Mouse (Mus musculus): ENCODE results near the gene Fam71b.
A peak's percentile ranks its signal among the peaks of the same experiment; 100 is the strongest.
"Not testable (repeated sequence)": the region's sequence is repeated elsewhere in the genome, so short reads cannot be mapped to it uniquely, and the experiment has no call there.

Gene Fam71b

DNA sequence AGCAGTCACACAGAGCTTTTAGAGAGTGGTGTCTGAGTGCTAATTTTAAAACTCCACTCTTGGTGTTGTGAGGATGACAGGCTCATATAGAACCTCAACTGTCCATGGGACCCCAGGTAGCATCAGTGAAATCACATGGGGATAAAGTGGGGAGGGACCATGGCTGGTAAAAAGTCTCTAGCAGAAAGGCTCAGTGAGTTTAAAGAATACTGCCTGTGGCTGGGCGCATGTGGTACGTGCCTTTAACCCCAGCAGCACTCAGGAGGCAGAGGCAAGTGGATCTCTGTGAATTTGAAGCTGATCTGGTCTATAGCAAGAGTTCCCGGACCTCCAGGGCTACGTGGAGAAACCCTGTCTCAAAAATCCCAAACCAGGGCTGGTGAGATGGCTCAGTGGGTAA lies 13.9 kb upstream of the Fam71b start:
- no peak for DNase-seq (ENCODE audit: low read depth, low spot score)

- DNase-seq (ENCODE audit: low read depth, low spot score) = no peak
Observed at GRCm38 (mm10) chr11:46384925-46385324, 11.4 kb upstream of the Fam71b start.

DNA sequence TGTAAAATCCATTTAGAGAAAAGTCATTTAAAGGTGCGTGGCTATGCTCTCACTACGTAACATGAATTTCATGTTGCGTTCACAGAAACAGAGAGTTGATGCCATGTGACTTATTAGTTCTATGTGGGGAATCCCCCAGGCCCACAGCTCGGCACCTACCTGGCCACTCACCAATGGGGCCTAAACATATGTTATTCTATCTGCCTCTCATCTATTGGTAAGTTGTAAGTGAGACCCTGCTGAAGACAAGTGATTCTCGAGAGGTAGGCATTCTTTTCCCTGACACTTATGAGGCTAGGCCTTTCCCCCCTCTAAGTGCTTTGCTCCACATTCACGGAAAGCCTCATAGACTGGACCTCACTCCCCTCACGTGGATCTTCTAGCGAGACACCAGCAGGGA lies 9.8 kb upstream of the Fam71b start:
- no peak for DNase-seq (ENCODE audit: low read depth, low spot score)

- DNase-seq (ENCODE audit: low read depth, low spot score) = no peak
Observed at GRCm38 (mm10) chr11:46387061-46387460, 9.3 kb upstream of the Fam71b start.

DNA sequence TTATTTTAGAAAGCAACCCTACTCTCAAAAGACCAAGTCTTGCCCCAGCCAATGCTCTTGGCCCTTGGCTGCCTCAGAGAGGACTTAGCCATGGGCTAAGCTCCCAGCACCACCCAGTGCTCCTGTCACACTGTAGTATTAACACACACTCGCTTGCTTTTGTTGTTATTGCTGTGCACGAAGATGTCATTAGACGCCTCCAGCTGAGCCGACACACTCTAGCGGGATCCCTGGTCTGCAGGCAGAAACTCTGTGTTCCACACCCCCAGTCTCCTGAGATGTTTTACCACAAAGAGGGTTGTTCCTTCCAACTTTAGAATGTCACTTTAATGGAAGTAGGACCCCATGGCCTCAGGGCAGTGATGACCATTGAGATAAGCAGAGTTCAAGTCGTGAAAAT lies 7.9 kb upstream of the Fam71b start:
- DNase-seq (ENCODE audit: low read depth, low spot score) = no peak

- DNase-seq (ENCODE audit: low read depth, low spot score) = no peak
Observed at GRCm38 (mm10) chr11:46389336-46390117, 6.8 kb upstream of the Fam71b start, which contains the start of gene Itk. TSS of gene Itk (minus strand) at chr11:46389515.

GRCm38 (mm10) chr11:46390621-46391020 lies 5.7 kb upstream of the Fam71b start:
- no peak for DNase-seq (ENCODE audit: low read depth, low spot score)

DNA sequence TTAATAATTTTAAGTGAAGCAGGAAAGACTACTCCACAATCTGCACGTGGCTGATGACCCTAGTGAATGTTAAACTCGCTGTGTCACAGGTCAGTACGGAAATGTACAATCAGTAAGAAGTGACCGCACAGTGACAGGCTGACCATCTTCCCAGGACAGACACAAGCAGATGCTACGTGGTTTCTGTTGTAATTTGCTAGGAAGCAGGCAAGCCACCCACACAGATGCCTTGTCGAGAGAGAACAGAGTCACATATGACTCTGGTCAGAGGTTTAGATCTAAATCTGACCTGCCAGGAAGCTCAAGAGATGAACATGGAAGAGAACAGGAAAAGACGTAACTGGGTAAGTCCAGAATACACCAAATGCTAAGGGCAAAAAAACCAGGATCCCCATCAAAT lies 3.5 kb upstream of the Fam71b start:
- DNase-seq (ENCODE audit: low read depth, low spot score) = no peak

DNA sequence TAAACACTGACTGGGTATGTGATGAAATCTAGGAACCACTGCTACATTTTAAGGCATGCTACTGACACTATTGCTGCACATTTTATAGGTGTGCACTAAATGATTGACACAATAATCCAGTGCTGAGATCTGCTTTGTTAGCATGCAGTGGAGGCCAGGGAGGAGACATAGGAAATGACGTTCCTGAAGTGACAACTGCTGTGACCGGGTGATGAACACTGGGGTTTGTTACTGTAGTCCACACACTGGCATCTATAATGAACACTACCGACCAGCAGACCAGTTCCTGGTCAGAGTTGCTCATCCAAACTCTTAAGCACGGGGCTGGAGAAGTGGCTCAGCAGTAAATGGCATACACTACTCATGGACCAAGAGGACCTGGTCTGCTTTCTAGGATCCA lies 2.9 kb upstream of the Fam71b start:
- no peak for DNase-seq (ENCODE audit: low read depth, low spot score)

DNA sequence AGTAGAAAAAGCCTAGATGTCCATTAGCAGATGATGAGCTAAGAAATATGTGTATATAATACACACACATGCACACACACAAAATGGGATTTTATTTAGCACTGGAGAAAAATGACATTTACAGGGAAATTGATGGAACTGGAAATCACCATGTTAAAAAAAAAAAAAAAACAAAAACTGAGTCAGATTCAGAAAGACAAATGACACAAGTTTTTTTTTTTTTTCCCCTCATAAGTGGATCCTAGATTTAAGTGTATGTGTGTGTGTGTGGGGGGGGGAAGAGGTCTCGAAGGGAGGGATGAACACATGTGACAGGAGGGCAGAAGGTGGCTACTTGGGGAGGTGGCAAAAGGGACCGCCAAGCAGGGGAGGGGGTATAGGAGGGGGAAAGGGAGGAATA lies 1.3 kb upstream of the Fam71b start:
- no peak for DNase-seq (ENCODE audit: low read depth, low spot score)

DNA sequence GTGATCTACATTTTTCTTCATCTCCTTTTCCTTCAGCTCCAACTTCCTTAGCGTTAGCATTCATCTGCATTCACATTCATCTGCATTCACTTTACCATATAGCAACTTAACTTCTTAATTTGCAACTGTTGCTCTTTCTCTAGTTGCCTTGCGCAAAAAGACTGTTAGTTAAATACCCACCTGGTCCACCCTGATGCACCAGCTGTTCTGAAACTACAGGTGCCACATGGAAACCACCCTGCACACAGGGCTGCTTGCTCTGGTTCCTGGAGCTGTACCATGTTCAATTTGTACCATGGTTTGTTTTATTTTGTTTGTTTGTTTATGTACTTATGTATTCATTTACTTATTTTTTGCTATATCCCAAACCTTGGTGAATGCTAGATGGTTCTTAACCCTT lies 661 bp upstream of the Fam71b start:
- no peak for DNase-seq (ENCODE audit: low read depth, low spot score)

DNA sequence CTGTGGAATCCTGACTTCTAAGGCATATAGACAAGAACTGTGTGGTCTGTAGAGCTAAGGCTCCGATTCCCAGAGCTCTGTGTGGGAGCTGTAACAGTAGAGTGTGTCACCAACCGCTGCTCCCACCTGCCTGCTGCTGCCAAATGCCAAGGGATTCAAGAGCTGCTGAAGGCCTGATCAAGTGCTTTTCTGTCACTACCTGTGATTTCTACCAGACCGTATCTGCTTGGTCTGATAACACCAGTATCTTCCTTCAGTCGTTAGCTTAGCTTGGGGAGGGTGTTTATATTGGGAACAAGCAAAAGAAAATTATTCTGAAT lies 461 bp downstream of the Fam71b start:
- DNase-seq (ENCODE audit: low read depth, low spot score) = no peak

DNA sequence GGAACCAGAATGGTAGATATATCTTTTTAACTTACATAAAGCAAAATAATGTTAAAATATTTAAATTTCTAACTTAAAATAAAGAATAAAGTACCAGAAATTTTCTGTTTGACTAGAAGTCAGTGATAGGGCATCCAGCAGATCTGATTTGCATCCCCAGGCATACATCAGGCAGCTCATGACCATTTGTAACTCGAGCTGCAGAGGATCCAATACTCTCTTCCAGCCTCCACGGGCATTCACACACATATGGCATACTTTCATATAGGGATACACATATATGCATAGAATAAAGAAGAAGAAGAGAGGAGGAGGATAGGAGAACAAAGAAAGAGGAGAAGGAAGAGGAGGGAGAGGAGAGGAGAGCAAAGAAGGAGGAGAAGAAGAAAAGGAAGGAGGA lies 1.5 kb downstream of the Fam71b start:
- no peak for DNase-seq (ENCODE audit: low read depth, low spot score)

DNA sequence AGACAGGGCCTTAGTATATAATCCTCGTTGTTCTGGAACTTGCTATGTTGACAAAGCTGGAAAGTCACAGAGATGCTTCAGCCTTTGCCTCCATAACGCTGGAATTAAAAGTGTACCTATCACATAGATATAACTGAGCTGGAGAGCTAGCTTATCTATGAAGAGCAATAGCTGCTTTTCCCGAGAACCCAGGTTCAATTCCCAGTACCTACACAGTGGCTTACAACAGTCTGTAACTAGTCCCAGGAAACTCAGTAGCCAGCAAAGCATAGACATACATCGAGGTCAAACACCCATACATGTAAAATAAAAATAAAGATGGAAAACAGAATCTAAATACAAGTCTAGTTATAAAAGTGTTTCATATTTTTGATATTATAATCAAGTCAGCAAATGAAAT lies 2.1 kb downstream of the Fam71b start:
- DNase-seq (ENCODE audit: low read depth, low spot score) = no peak

DNA sequence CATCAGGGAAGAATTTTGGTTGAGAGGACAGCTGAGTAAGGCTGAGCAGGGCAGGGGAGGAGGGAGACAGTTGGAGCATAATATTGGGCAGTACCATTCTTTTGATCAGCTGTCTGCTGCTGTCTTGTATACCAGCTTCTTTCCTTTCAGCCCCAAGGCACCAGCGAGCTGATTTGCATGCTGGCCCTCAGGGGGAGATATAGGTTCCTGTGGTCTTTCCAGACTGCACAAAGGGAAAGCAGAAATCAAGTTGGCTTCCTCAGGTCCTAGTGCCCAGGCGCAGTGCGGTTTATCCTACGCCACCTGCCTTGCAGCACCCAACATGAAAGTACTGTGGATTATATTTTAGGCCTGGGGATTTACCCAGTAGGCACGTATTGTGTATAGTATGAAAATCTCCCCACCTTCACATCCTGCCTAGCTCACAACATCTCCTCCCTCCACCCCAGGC lies 2.6 kb downstream of the Fam71b start:
- no peak for DNase-seq (ENCODE audit: low read depth, low spot score)

DNA sequence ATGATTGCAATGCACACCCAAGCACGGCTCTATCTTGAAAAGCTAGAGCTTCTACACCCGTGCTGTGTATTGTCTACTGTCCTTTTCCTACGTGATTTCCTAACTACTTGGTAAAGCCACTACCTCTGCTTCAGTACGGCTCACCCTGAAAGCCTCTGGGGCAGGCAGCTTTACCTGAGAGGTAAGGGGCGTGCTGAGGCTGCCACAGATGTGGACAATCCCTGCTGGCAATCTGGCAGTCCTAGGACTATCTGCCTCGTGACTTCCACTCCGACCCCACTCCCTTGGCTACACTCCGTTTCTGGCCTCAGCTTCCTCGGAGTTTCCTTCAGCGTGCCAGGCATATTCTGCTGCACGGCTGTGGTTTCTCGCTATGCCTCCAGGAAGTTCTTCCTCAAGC lies 5.2 kb downstream of the Fam71b start:
- DNase-seq (ENCODE audit: low read depth, low spot score) = no peak

GRCm38 (mm10) chr11:46404986-46405385 lies 8.6 kb downstream of the Fam71b start:
- no peak for DNase-seq (ENCODE audit: low read depth, low spot score)

DNA sequence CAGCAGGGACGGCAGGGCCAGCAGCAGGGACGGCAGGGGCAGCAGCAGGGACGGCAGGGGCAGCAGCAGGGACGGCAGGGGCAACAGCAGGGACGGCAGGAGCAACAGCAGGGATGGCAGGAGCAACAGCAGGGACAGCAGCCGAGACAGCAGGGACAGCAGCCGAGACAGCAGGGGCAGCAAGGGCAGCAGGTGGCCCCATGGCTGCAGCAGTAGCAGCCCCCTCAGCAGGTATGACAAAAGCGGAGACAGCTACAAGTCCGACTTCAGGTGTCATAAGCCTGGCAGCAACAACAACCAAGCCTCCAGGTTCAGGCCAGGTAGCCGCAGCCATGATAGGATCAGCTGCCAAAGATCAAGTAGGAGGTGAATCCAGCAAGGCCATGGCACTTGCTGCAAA lies 10.4 kb downstream of the Fam71b start:
- DNase-seq (ENCODE audit: low read depth, low spot score) = no peak

- peak; percentile 21 for DNase-seq (ENCODE audit: low read depth, low spot score)
Observed at GRCm38 (mm10) chr11:46410018-46410563, 13.7 kb downstream of the Fam71b start.

GRCm38 (mm10) chr11:46418438-46418837 lies 22.1 kb downstream of the Fam71b start:
- DNase-seq (ENCODE audit: low read depth, low spot score) = no peak

DNA sequence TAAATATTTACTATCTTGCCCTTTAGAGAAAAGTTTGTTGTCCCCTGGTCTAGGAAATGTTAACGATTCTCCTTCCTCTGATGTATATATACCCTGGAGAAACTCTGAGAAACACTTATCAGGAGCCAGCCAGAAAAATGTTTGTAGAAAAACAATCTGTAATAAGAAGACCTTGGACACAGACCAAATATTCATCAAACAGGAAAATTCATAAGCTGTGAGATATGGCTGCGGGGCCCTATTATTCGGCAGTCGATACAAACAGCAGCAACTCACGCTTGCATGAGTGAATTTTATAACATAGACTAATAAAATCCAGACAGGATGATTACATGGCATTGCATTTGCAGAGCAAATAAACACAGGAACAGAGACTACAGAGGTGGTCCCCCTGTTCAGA lies 22.5 kb downstream of the Fam71b start:
- no peak for DNase-seq (ENCODE audit: low read depth, low spot score)

GRCm38 (mm10) chr11:46421086-46421888 lies 24.9 kb downstream of the Fam71b start:
- DNase-seq (ENCODE audit: low read depth, low spot score) = no peak

GRCm38 (mm10) chr11:46428131-46428530 lies 31.8 kb downstream of the Fam71b start:
- DNase-seq (ENCODE audit: low read depth, low spot score) = not testable (repeated sequence)
